Mouse (Mus musculus) limb, embryonic 15.5 days (tissue): Measurements from ENCODE around the gene Csrnp2. TPM values are rescaled to one million over a fixed set of nuclear protein-coding genes. Genes with fewer than 3 reads are reported as not detected.

ENCODE experiments used
- polyA plus RNA-seq: library from polyadenylated mRNA; unstranded; fragments of >200 nt; fragmentation: Nextera tagmentation; extraction: Ambion mirVana; gene quantifications from 2 replicates; pipeline ENCODE4 v1.2.1, GENCODE M21; 2015

Csrnp2 gene
- polyA plus RNA-seq, 1 experiment from 2014 or later = 15.9 TPM

Other genes starting within 250 kb of the Csrnp2 start
- not detected in 2 replicates for gene Tmprss12, start 214.7 kb downstream of the Csrnp2 start, polyA plus RNA-seq
- gene Mettl7a1, start 191.3 kb downstream of the Csrnp2 start, polyA plus RNA-seq = 4.8 and 6.3 TPM in 2 replicates
- gene Mettl7a3, start 160.6 kb downstream of the Csrnp2 start, polyA plus RNA-seq = 0.35 and 0.71 TPM in 2 replicates
- gene Methig1, start 142.3 kb downstream of the Csrnp2 start, polyA plus RNA-seq = not detected in 2 replicates
- not detected in 2 replicates for gene Mettl7a2, start 142.3 kb downstream of the Csrnp2 start, polyA plus RNA-seq
- not detected in 2 replicates for gene Higd1c, start 130.9 kb downstream of the Csrnp2 start, polyA plus RNA-seq
- gene Gm5475, start 73.3 kb downstream of the Csrnp2 start, polyA plus RNA-seq = 0.06 TPM in 1 of 2 replicates, not detected in the other
- 20.6 and 21.6 TPM in 2 replicates for gene Slc11a2, start 70.4 kb downstream of the Csrnp2 start, polyA plus RNA-seq
- gene Letmd1, start 26.5 kb downstream of the Csrnp2 start, polyA plus RNA-seq = 29.6 and 30.5 TPM in 2 replicates
- gene Tfcp2, start 56.5 kb upstream of the Csrnp2 start, polyA plus RNA-seq = 24.9 and 25.4 TPM in 2 replicates
- gene Pou6f1, start 104.5 kb upstream of the Csrnp2 start, polyA plus RNA-seq = 4.9 and 7.4 TPM in 2 replicates
- gene Dazap2, start 119.9 kb upstream of the Csrnp2 start, polyA plus RNA-seq = 166 and 185 TPM in 2 replicates
- gene Smagp, start 141.5 kb upstream of the Csrnp2 start, polyA plus RNA-seq = 34.8 and 36.6 TPM in 2 replicates
- gene Bin2, start 174.1 kb upstream of the Csrnp2 start, polyA plus RNA-seq = 4.8 and 4.9 TPM in 2 replicates
- 4.2 and 6.3 TPM in 2 replicates for gene Cela1, start 192.4 kb upstream of the Csrnp2 start, polyA plus RNA-seq
- 6.3 and 7.3 TPM in 2 replicates for gene Galnt6, start 233.9 kb upstream of the Csrnp2 start, polyA plus RNA-seq